Mouse (Mus musculus) midbrain, postnatal 0 days (tissue): ENCODE measurements around the gene Slc30a5. TPM values are rescaled to one million over a fixed set of nuclear protein-coding genes. Genes with fewer than 3 reads are reported as not detected.
"Not testable (repeated sequence)": the region's sequence is repeated elsewhere in the genome, so short reads cannot be mapped to it uniquely, and the experiment has no call there.

Experiments
- ATAC-seq: fragments of 200-750 bp; cut with Nextera tagmentation; 2 replicates; pipeline ENCODE4 v1.8.0; 2017; ENCODE audit warnings: moderate number of reproducible peaks, mild to moderate bottlenecking, moderate TSS enrichment, moderate library complexity; ENCODE audit not compliant: low FRiP score
- DNase-seq: peaks from one replicate; pipeline ENCODE4 v3.0.0-alpha.2; 2015; ENCODE audit warnings: low spot score
- H3K27ac ChIP-seq: fragments of 300-500 bp; sonication (generic); 2 replicates; pipeline ENCODE4 v1.5.1; 2014; ENCODE audit warnings: low read depth, mild to moderate bottlenecking, low read length, mixed read lengths
- H3K27me3 ChIP-seq: fragments of 300-500 bp; sonication (generic); 2 replicates; pipeline ENCODE4 v1.6.1; 2014; ENCODE audit warnings: low read length, control low read depth, mixed read lengths; ENCODE audit not compliant: insufficient read depth
- H3K36me3 ChIP-seq: fragments of 300-500 bp; sonication (generic); 2 replicates; pipeline ENCODE4 v1.6.1; 2014; ENCODE audit warnings: low read length, control low read depth, mixed read lengths; ENCODE audit not compliant: insufficient read depth
- H3K4me1 ChIP-seq: fragments of 300-500 bp; sonication (generic); 2 replicates; pipeline ENCODE4 v1.6.1; 2014; ENCODE audit warnings: mild to moderate bottlenecking, control low read depth, antibody characterized with exemption, low read length, mixed read lengths; ENCODE audit not compliant: insufficient read depth
- H3K4me2 ChIP-seq: fragments of 300-500 bp; sonication (generic); 2 replicates; pipeline ENCODE4 v1.6.1; 2014; ENCODE audit warnings: low read depth, mild to moderate bottlenecking, low read length, mixed read lengths; ENCODE audit not compliant: poor library complexity, severe bottlenecking
- H3K4me3 ChIP-seq: fragments of 300-500 bp; sonication (generic); 2 replicates; pipeline ENCODE4 v1.5.1; 2014; ENCODE audit warnings: low read depth, mild to moderate bottlenecking, low read length, moderate library complexity
- H3K9ac ChIP-seq: fragments of 300-500 bp; sonication (generic); replicated peaks from 2 replicates; pipeline ENCODE4 v1.6.1; 2014; ENCODE audit warnings: mild to moderate bottlenecking, low read length, moderate library complexity, mixed read lengths; ENCODE audit not compliant: poor library complexity, severe bottlenecking
- H3K9me3 ChIP-seq: fragments of 300-500 bp; sonication (generic); 2 replicates; pipeline ENCODE4 v1.6.1; 2016; ENCODE audit warnings: low read length, control low read depth
- CTCF ChIP-seq: IDR thresholded peaks from 2 replicates; pipeline ENCODE4 v1.5.1; 2016; ENCODE audit warnings: antibody characterized with exemption, mild to moderate bottlenecking
- WGBS: fragments of 180-500 bp; shearing (Covaris S2); extraction: QIAGEN DNeasy Blood & Tissue Kit; methylation state at CpG from one replicate; pipeline ENCODE4 v1.1.7; 2014; 5-methylcytosine and 5-hydroxymethylcytosine counted together
- polyA plus RNA-seq: library from polyadenylated mRNA; unstranded; fragments of >200 nt; fragmentation: Nextera tagmentation; extraction: Ambion mirVana; gene quantifications from 2 replicates; pipeline ENCODE4 v1.2.1, GENCODE M21; 2015
- total RNA-seq: library from RNA; depleted of rRNA; stranded (reverse); fragments of >200 nt; gene quantifications from 2 replicates; pipeline ENCODE4 v1.2.3, GENCODE M21; 2014

The Slc30a5 gene
- total and polyA plus RNA-seq, 2 experiments from 2014 or later: 21.7 to 41.7 TPM

GRCm38 (mm10) chr13:100865744-100866143 lies 32.5 kb upstream of the Slc30a5 start:
- no peak overlapping the region for H3K9ac ChIP-seq
- H3K36me3 ChIP-seq: no peaks in the 10 kb centered on the region
- no peak for ATAC-seq
- no peak for TF ChIP-seq CTCF
- no peak overlapping the region for H3K4me3 ChIP-seq
- H3K27ac ChIP-seq: no peak overlapping the region
- no peaks in the 10 kb centered on the region for H3K27me3 ChIP-seq
- DNase-seq: no peak
- no peaks in the 10 kb centered on the region for H3K9me3 ChIP-seq
- no peak overlapping the region for H3K4me2 ChIP-seq
- no peaks in the 10 kb centered on the region for H3K4me1 ChIP-seq

GRCm38 (mm10) chr13:100863914-100864313 lies 30.7 kb upstream of the Slc30a5 start:
- H3K27ac ChIP-seq, H3K4me2 ChIP-seq, DNase-seq, H3K4me1 ChIP-seq, ATAC-seq, H3K27me3 ChIP-seq, H3K9me3 ChIP-seq, H3K36me3 ChIP-seq, H3K9ac ChIP-seq, H3K4me3 ChIP-seq: not testable (repeated sequence)
- 64% methylated on average over 1 of the region's 1 CpGs for WGBS

DNA sequence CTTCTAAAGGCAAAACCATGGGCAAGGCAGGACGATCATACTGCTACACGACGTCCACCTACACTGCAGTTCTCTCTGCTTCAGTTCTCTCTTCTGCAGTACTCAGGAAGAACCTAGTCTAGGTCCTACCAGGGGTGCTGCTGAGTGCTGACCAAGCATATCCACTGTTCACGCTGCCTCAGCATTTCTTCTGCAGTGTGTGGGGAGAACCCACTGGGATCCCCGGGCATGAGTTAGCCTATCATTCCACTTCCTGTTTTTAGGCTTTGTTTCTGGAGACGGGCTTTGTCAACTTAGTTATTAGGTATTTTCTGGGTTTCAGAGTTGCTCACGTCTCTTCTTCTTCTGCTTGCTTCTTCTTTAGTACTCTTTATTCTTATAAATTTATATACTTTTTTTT lies 25.9 kb upstream of the Slc30a5 start:
- Histone ChIP-seq H3K9ac (no peak overlapping the region), H3K36me3 (no peaks in the 10 kb centered on the region), H3K9me3 (no peaks in the 10 kb centered on the region), H3K4me3 (no peak overlapping the region), H3K27me3 (no peaks in the 10 kb centered on the region), H3K4me1 (no peaks in the 10 kb centered on the region), H3K27ac (no peak overlapping the region), H3K4me2 (no peak overlapping the region)
- ATAC-seq (no peak), DNase-seq (no peak)
- WGBS: 92% methylated on average over 7 of the region's 7 CpGs
- no peak for TF ChIP-seq CTCF

- peak; percentile 63 for TF ChIP-seq CTCF
- Histone ChIP-seq H3K27ac (no peak overlapping the region), H3K9ac (no peak overlapping the region), H3K27me3 (no peaks in the 10 kb centered on the region), H3K4me2 (no peak overlapping the region), H3K9me3 (no peaks in the 10 kb centered on the region), H3K4me3 (no peak overlapping the region), H3K4me1 (no peaks in the 10 kb centered on the region), H3K36me3 (no peaks in the 10 kb centered on the region)
- peak; percentile 58 for DNase-seq
- ATAC-seq: no peak
- WGBS: 61% methylated on average over 4 of the region's 4 CpGs
These were observed 20.9 kb upstream of the Slc30a5 start for GRCm38 (mm10) chr13:100854174-100854573.

GRCm38 (mm10) chr13:100853120-100853519 lies 19.9 kb upstream of the Slc30a5 start:
- 78% methylated on average over 3 of the region's 3 CpGs for WGBS

GRCm38 (mm10) chr13:100849137-100849536 lies 15.9 kb upstream of the Slc30a5 start:
- DNase-seq (no peak), ATAC-seq (no peak)
- no peaks in the 10 kb centered on the region for H3K27me3 ChIP-seq
- no peak overlapping the region for H3K4me3 ChIP-seq
- H3K9ac ChIP-seq: no peak overlapping the region
- no peak overlapping the region for H3K4me2 ChIP-seq
- no peaks in the 10 kb centered on the region for H3K4me1 ChIP-seq
- H3K36me3 ChIP-seq: no peaks in the 10 kb centered on the region
- H3K9me3 ChIP-seq: no peaks in the 10 kb centered on the region
- 92% methylated on average over 3 of the region's 3 CpGs for WGBS
- no peak overlapping the region for H3K27ac ChIP-seq
- no peak for TF ChIP-seq CTCF

More at GRCm38 (mm10) chr13:100853120-100853519, 19.9 kb upstream of the Slc30a5 start:
- Histone ChIP-seq H3K36me3 (no peaks in the 10 kb centered on the region), H3K9ac (no peak overlapping the region), H3K27me3 (no peaks in the 10 kb centered on the region), H3K4me2 (no peak overlapping the region), H3K9me3 (no peaks in the 10 kb centered on the region), H3K4me3 (no peak overlapping the region), H3K27ac (no peak overlapping the region), H3K4me1 (no peaks in the 10 kb centered on the region)
- peak; percentile 53 for TF ChIP-seq CTCF
- DNase-seq (no peak), ATAC-seq (no peak)
